Mouse (Mus musculus) olfactory bulb, adult 2 months (tissue): ENCODE measurements around the gene Acer1.

ENCODE experiments used
- CTCF ChIP-seq: fragments of 200-500 bp; IDR thresholded peaks from 2 replicates; pipeline ENCODE4 v1.5.1; 2012; ENCODE audit warnings: low read depth, mild to moderate bottlenecking, low read length, moderate library complexity; ENCODE audit not compliant: insufficient read depth
- POLR2A ChIP-seq: fragments of 200-500 bp; IDR thresholded peaks from 2 replicates; pipeline ENCODE4 v1.6.1; 2012; ENCODE audit warnings: mild to moderate bottlenecking, low read depth, low read length, moderate library complexity; ENCODE audit not compliant: insufficient read depth

DNA sequence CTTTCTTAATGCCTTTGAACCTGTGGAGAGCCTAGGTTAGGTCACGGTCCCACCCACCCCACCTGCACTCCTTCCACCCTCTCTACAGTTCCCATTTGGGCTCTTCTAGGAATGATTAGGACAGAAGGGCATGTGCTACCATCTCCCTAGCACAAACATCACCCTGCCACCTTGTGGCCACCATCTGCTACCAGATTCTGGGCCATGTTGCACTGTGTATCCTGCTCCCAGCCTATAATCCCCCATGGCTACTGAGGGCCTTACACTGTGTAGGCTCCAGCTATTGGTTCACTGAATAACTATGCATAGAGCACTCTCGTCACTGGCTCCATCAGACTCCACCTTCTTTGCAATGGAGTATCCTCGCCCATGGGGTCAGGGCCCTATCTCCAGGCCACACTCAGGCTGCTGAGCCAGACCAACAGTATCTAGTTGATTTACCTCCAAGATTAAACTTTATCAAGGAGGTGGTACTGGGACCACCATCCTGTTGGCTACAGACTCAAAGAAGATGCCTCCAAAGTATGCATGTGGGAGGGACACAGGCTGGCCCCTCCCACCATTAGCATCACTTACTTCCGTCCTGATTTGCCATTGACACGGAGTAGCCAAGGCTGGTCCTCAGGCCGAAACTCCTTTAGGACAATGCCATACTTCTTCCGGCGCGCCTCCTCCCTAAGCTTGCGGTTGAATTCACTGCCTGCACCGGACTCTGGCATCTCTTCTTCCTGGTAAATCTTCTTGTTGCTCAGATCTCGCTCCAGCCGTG is 25.4 kb upstream of the Acer1 start:
- TF ChIP-seq CTCF = no peak
- no peak for TF ChIP-seq POLR2A
